Mouse (Mus musculus) heart, postnatal 14 days (tissue): ENCODE results near the gene Tcf3. TPM values are rescaled to one million over a fixed set of nuclear protein-coding genes. Genes with fewer than 3 reads are reported as not detected.

Experiments
- DNase-seq, 2 experiments: peaks; one replicate each; pipeline ENCODE4 v3.0.0; 2021 to 2022
- intact Hi-C: fragments of 180-260 bp; cut with DNase I; formaldehyde crosslinking; loops from one replicate; pipeline ENCODE4 v1.15.1; 2025
- microRNA-seq, 2 experiments: library from miRNA; unstranded; fragments of <30 nt; microRNA quantifications; one replicate each; pipeline ENCODE4 v1.2.0; 2021 to 2022
- total RNA-seq, 2 experiments: library from RNA; stranded (reverse); gene quantifications; 2 replicates each; pipeline ENCODE4 v1.2.3; 2021

Gene Tcf3
- total RNA-seq, 2 experiments from 2014 or later, result 31.7 to 32.5 TPM

DNA sequence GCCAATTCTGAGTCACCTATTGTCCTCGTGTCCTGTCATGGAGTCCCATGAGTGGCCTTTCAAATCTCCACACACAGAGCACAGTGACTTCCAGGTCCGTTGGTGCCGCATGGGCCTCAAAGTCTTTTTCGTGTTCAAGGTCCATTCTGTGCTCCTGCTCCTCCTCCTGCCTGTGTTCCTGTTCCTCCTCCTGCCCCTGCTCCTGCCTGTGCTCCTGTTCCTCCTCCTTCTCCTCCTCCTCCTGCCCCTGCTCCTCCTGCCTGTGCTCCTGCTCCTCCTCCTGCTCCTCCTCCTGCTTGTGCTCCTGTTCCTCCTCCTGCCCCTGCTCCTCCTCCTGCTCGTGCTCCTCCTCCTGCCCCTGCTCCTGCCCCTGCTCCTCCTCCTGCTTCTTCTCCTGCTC, 65.5 kb downstream of the Tcf3 start:
- no peak for DNase-seq
- intact Hi-C loops, result no loop called here

DNA sequence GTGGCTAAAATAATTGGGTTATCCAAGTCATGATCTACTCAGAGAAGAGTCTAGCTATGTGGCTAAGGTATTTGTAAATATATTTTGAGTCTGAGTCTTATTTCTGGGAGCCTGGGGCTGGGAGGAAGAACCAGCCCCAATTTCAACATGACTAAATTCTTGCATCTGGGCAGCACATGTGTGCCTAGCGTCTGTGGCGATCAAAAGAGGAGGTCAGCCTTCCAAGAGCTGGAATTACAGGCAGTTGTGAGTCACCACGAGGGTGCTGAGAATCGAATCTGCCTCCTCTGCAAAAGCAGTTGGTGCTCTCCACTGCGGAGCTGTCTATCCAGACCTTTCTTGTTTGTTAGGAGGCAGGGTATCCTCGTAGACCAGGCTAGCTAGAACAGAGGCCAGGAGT, 67.7 kb downstream of the Tcf3 start:
- intact Hi-C loops, result no loop called here
- DNase-seq, result no peak

- intact Hi-C loops, result no loop called here
- DNase-seq, result no peak
Observed at GRCm38 (mm10) chr10:80363734-80364133, 69.7 kb downstream of the Tcf3 start.

Small RNAs within 50 kb of the gene (microRNA-seq; reads per million reads assigned to microRNA genes)
- 0 to 0.12 reads per million in 2 experiments for gene Gm22721

Other genes starting within 250 kb of the Tcf3 start
- gene Mum1, start 207.2 kb downstream of the Tcf3 start, total RNA-seq, result 10 to 100 TPM; 17.0 to 21.0 TPM
- gene Ndufs7, start 184.5 kb downstream of the Tcf3 start, total RNA-seq, result 100 to 1,000 TPM; 728 to 743 TPM
- 10 to 100 TPM; 11.6 to 14.5 TPM for gene Gamt, start 172.6 kb downstream of the Tcf3 start, total RNA-seq
- gene Dazap1, start 172.2 kb downstream of the Tcf3 start, total RNA-seq, result 10 to 100 TPM; 68.2 to 76.3 TPM
- gene Rps15, start 141.2 kb downstream of the Tcf3 start, total RNA-seq, result 100 to 1,000 TPM; 652 to 716 TPM
- gene Apc2, start 137.7 kb downstream of the Tcf3 start, total RNA-seq, result 1 to 10 TPM; 2.3 to 3.6 TPM
- 10 to 100 TPM; 13.3 to 15.0 TPM for gene 2310011J03Rik, start 113.1 kb downstream of the Tcf3 start, total RNA-seq
- gene Pcsk4, start 104.1 kb downstream of the Tcf3 start, total RNA-seq, result 1 to 10 TPM; 1.0 to 1.7 TPM
- 1 to 10 TPM; 2.0 to 2.6 TPM for gene Reep6, start 103.7 kb downstream of the Tcf3 start, total RNA-seq
- 10 to 100 TPM; 43.8 to 44.5 TPM for gene Adamtsl5, start 85.2 kb downstream of the Tcf3 start, total RNA-seq
- gene Plk5, start 77.2 kb downstream of the Tcf3 start, total RNA-seq, result under 1 TPM; 0.12 to 0.22 TPM
- 10 to 100 TPM; 11.8 to 12.2 TPM for gene Mex3d, start 46.0 kb downstream of the Tcf3 start, total RNA-seq
- 10 to 100 TPM; 78.6 to 84.0 TPM for gene Mbd3, start 34.1 kb downstream of the Tcf3 start, total RNA-seq
- gene Uqcr11, start 26.8 kb downstream of the Tcf3 start, total RNA-seq, result 1,000 to 10,000 TPM; 1,852 to 1,908 TPM
- gene Onecut3, start 61.2 kb upstream of the Tcf3 start, total RNA-seq, result not detected
- not detected for gene Atp8b3, start 105.5 kb upstream of the Tcf3 start, total RNA-seq
- 10 to 100 TPM; 14.2 to 18.1 TPM for gene Rexo1, start 127.9 kb upstream of the Tcf3 start, total RNA-seq
- gene Klf16, start 143.7 kb upstream of the Tcf3 start, total RNA-seq, result 1 to 10 TPM; 4.5 to 4.7 TPM
- gene Abhd17a, start 156.7 kb upstream of the Tcf3 start, total RNA-seq, result 10 to 100 TPM; 73.0 to 75.1 TPM
- 10 to 100 TPM; 19.8 to 23.5 TPM for gene Scamp4, start 169.2 kb upstream of the Tcf3 start, total RNA-seq
- gene Adat3, start 169.2 kb upstream of the Tcf3 start, total RNA-seq, result 1 to 10 TPM; 1.6 to 1.8 TPM
- under 1 TPM; 0.55 to 0.71 TPM for gene Gm49322, start 172.4 kb upstream of the Tcf3 start, total RNA-seq
- 100 to 1,000 TPM; 123 to 131 TPM for gene Csnk1g2, start 189.2 kb upstream of the Tcf3 start, total RNA-seq
- 10 to 100 TPM; 40.6 to 41.9 TPM for gene Btbd2, start 223.4 kb upstream of the Tcf3 start, total RNA-seq
- gene Mknk2, start 244.5 kb upstream of the Tcf3 start, total RNA-seq, result 100 to 1,000 TPM; 166 to 169 TPM